Mouse (Mus musculus) forebrain, embryonic 13.5 days (tissue): ENCODE measurements around the gene Commd9. TPM values are rescaled to one million over a fixed set of nuclear protein-coding genes. Genes with fewer than 3 reads are reported as not detected.

Experiments used
- ATAC-seq: fragments of 200-750 bp; cut with Nextera tagmentation; 2 replicates; pipeline ENCODE4 v1.8.0; 2017
- H3K27ac ChIP-seq: fragments of 300-500 bp; sonication (generic); 2 replicates; pipeline ENCODE4 v1.5.1; 2015; ENCODE audit warnings: inconsistent platforms, mild to moderate bottlenecking, moderate library complexity
- H3K27me3 ChIP-seq: fragments of 300-500 bp; sonication (generic); 2 replicates; pipeline ENCODE4 v1.6.1; 2015; ENCODE audit warnings: mild to moderate bottlenecking, inconsistent platforms
- H3K36me3 ChIP-seq: fragments of 300-500 bp; sonication (generic); 2 replicates; pipeline ENCODE4 v1.6.1; 2015; ENCODE audit warnings: mild to moderate bottlenecking, inconsistent platforms; ENCODE audit not compliant: poor library complexity, severe bottlenecking
- H3K4me1 ChIP-seq: fragments of 300-500 bp; sonication (generic); 2 replicates; pipeline ENCODE4 v1.6.1; 2015; ENCODE audit warnings: inconsistent platforms
- H3K4me2 ChIP-seq: fragments of 300-500 bp; sonication (generic); 2 replicates; pipeline ENCODE4 v1.6.1; 2015; ENCODE audit warnings: inconsistent platforms, mild to moderate bottlenecking, moderate library complexity
- H3K4me3 ChIP-seq: fragments of 300-500 bp; sonication (generic); 2 replicates; pipeline ENCODE4 v1.5.1; 2015; ENCODE audit warnings: mild to moderate bottlenecking, inconsistent platforms
- H3K9ac ChIP-seq: fragments of 300-500 bp; sonication (generic); 2 replicates; pipeline ENCODE4 v1.6.1; 2015; ENCODE audit warnings: mild to moderate bottlenecking, inconsistent platforms
- H3K9me3 ChIP-seq: fragments of 300-500 bp; sonication (generic); replicated peaks from 2 replicates; pipeline ENCODE4 v1.6.1; 2016; ENCODE audit warnings: inconsistent platforms
- WGBS: fragments of 180-500 bp; shearing (Covaris S2); methylation state at CpG from one replicate; pipeline ENCODE4 v1.1.7; 2015; 5-methylcytosine and 5-hydroxymethylcytosine counted together
- polyA plus RNA-seq: library from polyadenylated mRNA; unstranded; fragments of >200 nt; fragmentation: Nextera tagmentation; extraction: Ambion mirVana; gene quantifications from 2 replicates; pipeline ENCODE4 v1.2.1, GENCODE M21; 2015

Gene Commd9
- polyA plus RNA-seq = 86.8 and 91.1 TPM in 2 replicates

GRCm38 (mm10) chr2:101885768-101886438 lies at the start of gene Commd9:
Gene Commd9 (plus strand): TSS chr2:101886247.
- peaks cover 8% of the 10 kb centered on the region for H3K4me1 ChIP-seq
- no peaks in the 10 kb centered on the region for H3K36me3 ChIP-seq
- peak; percentile 98 for ATAC-seq
- WGBS = 12% methylated on average over 22 of the region's 22 CpGs
- H3K9ac ChIP-seq = peak within 1 kb of the TSS; percentile 73
- peak within 1 kb of the TSS; percentile 32; the same call in 1 of the 2 replicates for H3K27ac ChIP-seq
- H3K4me3 ChIP-seq = peak within 1 kb of the TSS; percentile 64
- H3K4me2 ChIP-seq = peak within 1 kb of the TSS; percentile 74
- no peaks in the 10 kb centered on the region for H3K9me3 ChIP-seq
- no peaks in the 10 kb centered on the region for H3K27me3 ChIP-seq

- ATAC-seq = no peak
Observed at GRCm38 (mm10) chr2:101842756-101843155, 43.3 kb upstream of the Commd9 start.

GRCm38 (mm10) chr2:101854792-101855191 lies 31.3 kb upstream of the Commd9 start:
- no peak overlapping the region for H3K4me2 ChIP-seq
- H3K36me3 ChIP-seq = no peaks in the 10 kb centered on the region
- no peak overlapping the region for H3K27ac ChIP-seq
- 61% methylated on average over 7 of the region's 7 CpGs for WGBS
- no peaks in the 10 kb centered on the region for H3K9me3 ChIP-seq
- no peak overlapping the region for H3K4me3 ChIP-seq
- ATAC-seq = no peak
- H3K4me1 ChIP-seq = peaks cover 6% of the 10 kb centered on the region
- no peaks in the 10 kb centered on the region for H3K27me3 ChIP-seq
- no peak overlapping the region for H3K9ac ChIP-seq

More at GRCm38 (mm10) chr2:101842756-101843155, 43.3 kb upstream of the Commd9 start:
- Histone ChIP-seq H3K4me3 (no peak overlapping the region), H3K4me2 (no peak overlapping the region), H3K9ac (no peak overlapping the region), H3K27ac (no peak overlapping the region), H3K9me3 (no peaks in the 10 kb centered on the region), H3K36me3 (no peaks in the 10 kb centered on the region), H3K27me3 (no peaks in the 10 kb centered on the region), H3K4me1 (no peaks in the 10 kb centered on the region)
- WGBS = 86% methylated on average over 7 of the region's 7 CpGs

- Histone ChIP-seq H3K27me3 (no peaks in the 10 kb centered on the region), H3K9me3 (no peaks in the 10 kb centered on the region), H3K4me3 (no peak overlapping the region), H3K36me3 (no peaks in the 10 kb centered on the region), H3K4me1 (peaks cover 6% of the 10 kb centered on the region), H3K27ac (no peak overlapping the region), H3K4me2 (no peak overlapping the region), H3K9ac (no peak overlapping the region)
- 91% methylated on average over 9 of the region's 9 CpGs for WGBS
- ATAC-seq = no peak
Observed at GRCm38 (mm10) chr2:101856174-101856573, 29.9 kb upstream of the Commd9 start.

GRCm38 (mm10) chr2:101860920-101861485 lies 25.0 kb upstream of the Commd9 start:
- no peaks in the 10 kb centered on the region for H3K27me3 ChIP-seq
- H3K4me1 ChIP-seq = peaks cover 7% of the 10 kb centered on the region; the same call in 1 of the 2 replicates
- WGBS = 71% methylated on average over 3 of the region's 3 CpGs
- H3K4me3 ChIP-seq = no peak overlapping the region
- H3K9me3 ChIP-seq = no peaks in the 10 kb centered on the region
- no peaks in the 10 kb centered on the region for H3K36me3 ChIP-seq
- H3K4me2 ChIP-seq = no peak overlapping the region
- peak; percentile 43; the same call in 1 of the 2 replicates for ATAC-seq
- no peak overlapping the region for H3K9ac ChIP-seq
- no peak overlapping the region for H3K27ac ChIP-seq

GRCm38 (mm10) chr2:101862219-101863123 lies 23.6 kb upstream of the Commd9 start:
- H3K4me2 ChIP-seq = no peak overlapping the region
- H3K36me3 ChIP-seq = no peaks in the 10 kb centered on the region
- no peaks in the 10 kb centered on the region for H3K27me3 ChIP-seq
- H3K27ac ChIP-seq = no peak overlapping the region
- 68% methylated on average over 15 of the region's 15 CpGs for WGBS
- no peaks in the 10 kb centered on the region for H3K9me3 ChIP-seq
- H3K4me1 ChIP-seq = peaks cover 7% of the 10 kb centered on the region; the same call in 1 of the 2 replicates
- H3K9ac ChIP-seq = no peak overlapping the region
- H3K4me3 ChIP-seq = no peak overlapping the region
- peak; percentile 69; the same call in 1 of the 2 replicates for ATAC-seq

- Histone ChIP-seq H3K4me2 (no peak overlapping the region), H3K27ac (no peak overlapping the region), H3K27me3 (0 out of 2 replicates have a peak, but pooled peaks cover 3% of the 10 kb centered on the region), H3K9me3 (no peaks in the 10 kb centered on the region), H3K4me3 (no peak overlapping the region), H3K9ac (no peak overlapping the region), H3K36me3 (no peaks in the 10 kb centered on the region), H3K4me1 (no peaks in the 10 kb centered on the region)
- WGBS = 91% methylated on average over 4 of the region's 4 CpGs
- ATAC-seq = no peak
Observed at GRCm38 (mm10) chr2:101868683-101869082, 17.4 kb upstream of the Commd9 start.

GRCm38 (mm10) chr2:101871179-101871578 lies 14.9 kb upstream of the Commd9 start:
- ATAC-seq = 0 out of 2 replicates have a peak, but pooled peaks have one; percentile 33
- H3K4me2 ChIP-seq = no peak overlapping the region
- no peaks in the 10 kb centered on the region for H3K9me3 ChIP-seq
- H3K27ac ChIP-seq = no peak overlapping the region
- H3K4me3 ChIP-seq = no peak overlapping the region
- 0 out of 2 replicates have a peak, but pooled peaks cover 3% of the 10 kb centered on the region for H3K27me3 ChIP-seq
- no peaks in the 10 kb centered on the region for H3K4me1 ChIP-seq
- WGBS = 29% methylated on average over 14 of the region's 14 CpGs
- H3K36me3 ChIP-seq = no peaks in the 10 kb centered on the region
- no peak overlapping the region for H3K9ac ChIP-seq

GRCm38 (mm10) chr2:101881471-101882162 lies 4.4 kb upstream of the Commd9 start:
- WGBS = 88% methylated on average over 9 of the region's 9 CpGs
- Histone ChIP-seq H3K9ac (no peak overlapping the region), H3K27ac (no peak overlapping the region), H3K36me3 (no peaks in the 10 kb centered on the region), H3K4me3 (no peak overlapping the region), H3K4me2 (no peak overlapping the region), H3K4me1 (peaks cover 2% of the 10 kb centered on the region), H3K27me3 (no peaks in the 10 kb centered on the region), H3K9me3 (no peaks in the 10 kb centered on the region)
- no peak for ATAC-seq

GRCm38 (mm10) chr2:101882998-101883397 lies 3.0 kb upstream of the Commd9 start, which contains the start of gene Prr5l:
Gene Prr5l (minus strand): TSS chr2:101883027.
- Histone ChIP-seq H3K36me3 (no peaks in the 10 kb centered on the region), H3K4me3 (no peak within 1 kb of the TSS), H3K9me3 (no peaks in the 10 kb centered on the region), H3K27ac (no peak within 1 kb of the TSS), H3K27me3 (no peaks in the 10 kb centered on the region), H3K4me2 (no peak within 1 kb of the TSS), H3K4me1 (peaks cover 8% of the 10 kb centered on the region), H3K9ac (no peak within 1 kb of the TSS)
- 50% methylated on average over 3 of the region's 3 CpGs for WGBS
- ATAC-seq = no peak

GRCm38 (mm10) chr2:101884286-101884685 lies 1.8 kb upstream of the Commd9 start:
- 85% methylated on average over 2 of the region's 2 CpGs for WGBS
- no peak for ATAC-seq
- no peak overlapping the region for H3K9ac ChIP-seq
- H3K27me3 ChIP-seq = no peaks in the 10 kb centered on the region
- no peak overlapping the region for H3K4me3 ChIP-seq
- H3K4me2 ChIP-seq = no peak overlapping the region
- no peaks in the 10 kb centered on the region for H3K9me3 ChIP-seq
- H3K36me3 ChIP-seq = no peaks in the 10 kb centered on the region
- no peak overlapping the region for H3K27ac ChIP-seq
- peaks cover 8% of the 10 kb centered on the region for H3K4me1 ChIP-seq
